Mouse (Mus musculus): ENCODE measurements around the gene Brca1. TPM values are rescaled to one million over a fixed set of nuclear protein-coding genes. Genes with fewer than 3 reads are reported as not detected.

The Brca1 gene
- polyA plus RNA-seq, 1 experiment from 2014 or later, result 0.42 TPM

GRCm38 (mm10) chr11:101548526-101548925 lies 3.2 kb downstream of the Brca1 start:
- 0 out of 2 replicates have a peak, but pooled peaks cover 5% of the 10 kb centered on the region for H3K4me1 ChIP-seq (ENCODE audit: insufficient read depth, low read depth, low read length)
- TF ChIP-seq CTCF (IDR thresholded peaks at IDR 0.05) (no peak), EP300 (IDR thresholded peaks at IDR 0.05) (no peak)

GRCm38 (mm10) chr11:101544132-101544531 lies 7.6 kb downstream of the Brca1 start:
- Histone ChIP-seq H3K27ac (ENCODE audit: low read length) (peak overlapping the region; percentile 51), H3K27me3 (replicated peaks; ENCODE audit: insufficient read depth, low read length) (no peaks in the 10 kb centered on the region), H3K9me3 (ENCODE audit: low read length) (no peaks in the 10 kb centered on the region), H3K4me2 (replicated peaks; ENCODE audit: low read depth, low read length) (0 out of 2 replicates have a peak overlapping the region, but pooled peaks have one; percentile 28), H3K9ac (replicated peaks; ENCODE audit: low read depth) (no peak overlapping the region), H3K4me3 (ENCODE audit: low read depth, low read length) (no peak overlapping the region), H3K36me3 (ENCODE audit: insufficient read depth, low read length) (no peaks in the 10 kb centered on the region), H3K4me1 (ENCODE audit: insufficient read depth, low read depth, low read length) (no peaks in the 10 kb centered on the region)
- TF ChIP-seq EP300 (IDR thresholded peaks at IDR 0.05) (peak; percentile 20; the same call in 1 of the 2 replicates), CTCF (IDR thresholded peaks at IDR 0.05) (no peak)
- peak; percentile 70 for ATAC-seq
- peak; percentile 71 for DNase-seq (ENCODE audit: low spot score)
- WGBS, result 52% methylated on average over 1 of the region's 1 CpGs

More at GRCm38 (mm10) chr11:101548526-101548925, 3.2 kb downstream of the Brca1 start:
- H3K27ac ChIP-seq (ENCODE audit: low read length), result no peak overlapping the region
- DNase-seq (ENCODE audit: low spot score) (no peak), ATAC-seq (no peak)
- H3K27me3 ChIP-seq (replicated peaks; ENCODE audit: insufficient read depth, low read length), result no peaks in the 10 kb centered on the region
- no peaks in the 10 kb centered on the region for H3K9me3 ChIP-seq (ENCODE audit: low read length)
- no peak overlapping the region for H3K4me3 ChIP-seq (ENCODE audit: low read depth, low read length)
- no peak overlapping the region for H3K4me2 ChIP-seq (replicated peaks; ENCODE audit: low read depth, low read length)
- no peak overlapping the region for H3K9ac ChIP-seq (replicated peaks; ENCODE audit: low read depth)
- H3K36me3 ChIP-seq (ENCODE audit: insufficient read depth, low read length), result no peaks in the 10 kb centered on the region

GRCm38 (mm10) chr11:101543533-101543932 lies 8.2 kb downstream of the Brca1 start:
- peak; percentile 68 for ATAC-seq
- 69% methylated on average over 9 of the region's 9 CpGs for WGBS
- Histone ChIP-seq H3K36me3 (ENCODE audit: insufficient read depth, low read length) (no peaks in the 10 kb centered on the region), H3K27ac (ENCODE audit: low read length) (peak overlapping the region; percentile 51), H3K4me2 (replicated peaks; ENCODE audit: low read depth, low read length) (0 out of 2 replicates have a peak overlapping the region, but pooled peaks have one; percentile 28), H3K9ac (replicated peaks; ENCODE audit: low read depth) (no peak overlapping the region), H3K9me3 (ENCODE audit: low read length) (no peaks in the 10 kb centered on the region), H3K4me1 (ENCODE audit: insufficient read depth, low read depth, low read length) (no peaks in the 10 kb centered on the region), H3K27me3 (replicated peaks; ENCODE audit: insufficient read depth, low read length) (no peaks in the 10 kb centered on the region), H3K4me3 (ENCODE audit: low read depth, low read length) (no peak overlapping the region)
- no peak for TF ChIP-seq EP300 (IDR thresholded peaks at IDR 0.05)
- no peak for TF ChIP-seq CTCF (IDR thresholded peaks at IDR 0.05)
- peak; percentile 55 for DNase-seq (ENCODE audit: low spot score)

- H3K4me1 ChIP-seq (ENCODE audit: insufficient read depth, low read depth, low read length), result no peaks in the 10 kb centered on the region
- no peak overlapping the region for H3K9ac ChIP-seq (replicated peaks; ENCODE audit: low read depth)
- WGBS, result 73% methylated on average over 4 of the region's 4 CpGs
- H3K9me3 ChIP-seq (ENCODE audit: low read length), result no peaks in the 10 kb centered on the region
- no peak for ATAC-seq
- H3K4me2 ChIP-seq (replicated peaks; ENCODE audit: low read depth, low read length), result no peak overlapping the region
- TF ChIP-seq EP300 (IDR thresholded peaks at IDR 0.05), result no peak
- TF ChIP-seq CTCF (IDR thresholded peaks at IDR 0.05), result no peak
- H3K4me3 ChIP-seq (ENCODE audit: low read depth, low read length), result no peak overlapping the region
- H3K36me3 ChIP-seq (ENCODE audit: insufficient read depth, low read length), result no peaks in the 10 kb centered on the region
- H3K27ac ChIP-seq (ENCODE audit: low read length), result no peak overlapping the region
- no peaks in the 10 kb centered on the region for H3K27me3 ChIP-seq (replicated peaks; ENCODE audit: insufficient read depth, low read length)
- DNase-seq (ENCODE audit: low spot score), result no peak
Measured at GRCm38 (mm10) chr11:101526686-101527085, 25.1 kb downstream of the Brca1 start.

GRCm38 (mm10) chr11:101525936-101526595 lies 25.7 kb downstream of the Brca1 start:
- ATAC-seq (no peak), DNase-seq (ENCODE audit: low spot score) (no peak)
- TF ChIP-seq CTCF (IDR thresholded peaks at IDR 0.05), result no peak
- no peak for TF ChIP-seq EP300 (IDR thresholded peaks at IDR 0.05)
- 92% methylated on average over 9 of the region's 9 CpGs for WGBS
- H3K4me1 ChIP-seq (ENCODE audit: insufficient read depth, low read depth, low read length), result no peaks in the 10 kb centered on the region
- H3K4me2 ChIP-seq (replicated peaks; ENCODE audit: low read depth, low read length), result no peak overlapping the region
- no peaks in the 10 kb centered on the region for H3K9me3 ChIP-seq (ENCODE audit: low read length)
- no peaks in the 10 kb centered on the region for H3K36me3 ChIP-seq (ENCODE audit: insufficient read depth, low read length)
- H3K27me3 ChIP-seq (replicated peaks; ENCODE audit: insufficient read depth, low read length), result no peaks in the 10 kb centered on the region
- H3K27ac ChIP-seq (ENCODE audit: low read length), result no peak overlapping the region
- H3K4me3 ChIP-seq (ENCODE audit: low read depth, low read length), result no peak overlapping the region
- H3K9ac ChIP-seq (replicated peaks; ENCODE audit: low read depth), result no peak overlapping the region

GRCm38 (mm10) chr11:101525056-101525455 lies 26.7 kb downstream of the Brca1 start:
- H3K27ac ChIP-seq (ENCODE audit: low read length), result no peak overlapping the region
- no peaks in the 10 kb centered on the region for H3K4me1 ChIP-seq (ENCODE audit: insufficient read depth, low read depth, low read length)
- no peaks in the 10 kb centered on the region for H3K27me3 ChIP-seq (replicated peaks; ENCODE audit: insufficient read depth, low read length)
- DNase-seq (ENCODE audit: low spot score) (no peak), ATAC-seq (no peak)
- TF ChIP-seq EP300 (IDR thresholded peaks at IDR 0.05) (no peak), CTCF (IDR thresholded peaks at IDR 0.05) (no peak)
- no peaks in the 10 kb centered on the region for H3K9me3 ChIP-seq (ENCODE audit: low read length)
- H3K9ac ChIP-seq (replicated peaks; ENCODE audit: low read depth), result no peak overlapping the region
- H3K4me2 ChIP-seq (replicated peaks; ENCODE audit: low read depth, low read length), result no peak overlapping the region
- WGBS, result 90% methylated on average over 10 of the region's 10 CpGs
- H3K4me3 ChIP-seq (ENCODE audit: low read depth, low read length), result no peak overlapping the region
- H3K36me3 ChIP-seq (ENCODE audit: insufficient read depth, low read length), result no peaks in the 10 kb centered on the region

Measured in lung, postnatal 0 days (tissue).